Mouse (Mus musculus) Muller cell, postnatal 12 days (primary cell): ENCODE measurements at regions not wholly inside any gene's neighbourhood (a gene's known extent, or its start where the extent isn't known, plus 50 kb on each side); places are given as distances from the start of the nearest gene placed in this dataset.

Experiments
- DNase-seq: peaks from one replicate; pipeline ENCODE4 v3.0.0-alpha.2; 2015; ENCODE audit errors: inconsistent ontology term

DNA sequence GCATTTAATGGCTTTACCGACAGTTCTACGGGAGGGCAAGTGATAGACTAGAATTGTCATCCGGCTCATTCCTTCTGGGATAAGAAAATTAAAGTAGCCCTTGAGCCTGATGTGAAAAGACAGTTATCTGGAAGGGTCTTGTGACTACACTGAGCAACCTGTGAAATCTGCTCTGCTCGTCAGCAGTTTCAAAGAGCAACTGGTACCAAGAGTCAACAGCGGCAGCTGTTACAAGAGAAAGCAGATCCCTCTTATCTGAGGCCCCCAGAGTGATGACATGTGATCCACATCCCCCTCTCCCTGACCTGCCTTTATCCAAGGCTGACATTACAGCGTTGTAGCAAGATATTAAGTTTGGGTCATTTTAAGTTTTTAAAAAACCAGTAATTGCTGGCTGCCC lies 52.6 kb upstream of the Unc13c start:
- no peak for DNase-seq

DNA sequence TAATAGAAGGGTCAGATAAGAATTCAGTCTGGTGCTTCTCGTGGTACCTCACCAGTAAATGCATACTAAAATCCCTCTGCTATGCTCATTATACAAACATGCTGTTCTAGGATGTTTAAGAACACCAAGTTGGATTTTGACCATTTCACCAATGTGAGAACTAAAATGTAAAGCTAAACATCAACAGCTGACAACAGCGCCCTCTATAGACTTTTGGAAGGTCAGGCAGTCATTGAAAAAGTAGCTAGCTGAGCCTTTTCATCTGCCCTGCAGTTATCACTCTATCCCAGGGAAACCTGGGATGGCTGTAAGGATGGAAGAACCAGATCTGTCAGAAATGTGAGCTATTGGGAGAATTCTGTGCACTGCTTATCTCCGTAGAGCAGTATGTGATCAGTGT lies 55.2 kb upstream of the Unc13c start:
- no peak for DNase-seq

DNA sequence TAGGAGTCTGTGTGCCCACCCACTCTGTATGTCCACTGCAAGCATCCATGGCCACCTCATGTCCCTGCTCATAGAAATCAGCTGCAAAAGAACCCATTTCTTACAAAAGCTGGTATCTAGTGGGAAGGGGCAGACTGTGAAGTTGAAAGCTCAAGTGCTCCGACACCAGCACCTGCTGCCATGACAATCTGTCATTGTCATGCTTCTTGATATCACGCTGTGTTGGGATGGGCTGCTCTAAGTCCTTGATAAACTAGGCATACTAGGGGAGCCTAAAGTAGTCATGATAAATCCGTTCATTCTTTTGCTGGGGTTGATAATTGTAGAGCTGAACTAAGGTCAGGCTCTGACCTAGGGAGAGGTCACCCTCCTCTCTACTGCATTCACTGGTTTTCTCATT lies 57.4 kb upstream of the Unc13c start:
- DNase-seq: no peak

DNA sequence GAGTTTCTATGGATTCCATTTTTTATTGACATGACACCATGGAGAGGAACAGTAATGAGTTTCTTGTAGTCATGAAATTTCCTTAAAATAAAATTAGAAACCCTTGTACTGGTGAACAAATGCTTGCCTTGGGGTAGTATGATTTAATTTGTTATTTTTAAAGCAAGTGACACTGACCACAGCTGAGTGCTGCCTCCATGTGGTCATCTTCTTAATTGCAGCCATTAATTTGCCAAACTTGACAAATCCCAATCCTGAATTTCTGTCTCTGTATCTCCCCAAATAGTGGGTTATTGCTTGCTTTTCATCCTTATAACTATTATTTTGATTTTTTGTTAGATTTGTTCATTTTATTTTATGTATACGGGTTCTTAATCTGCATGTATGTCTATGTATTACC lies 59.7 kb upstream of the Unc13c start:
- DNase-seq: no peak

DNA sequence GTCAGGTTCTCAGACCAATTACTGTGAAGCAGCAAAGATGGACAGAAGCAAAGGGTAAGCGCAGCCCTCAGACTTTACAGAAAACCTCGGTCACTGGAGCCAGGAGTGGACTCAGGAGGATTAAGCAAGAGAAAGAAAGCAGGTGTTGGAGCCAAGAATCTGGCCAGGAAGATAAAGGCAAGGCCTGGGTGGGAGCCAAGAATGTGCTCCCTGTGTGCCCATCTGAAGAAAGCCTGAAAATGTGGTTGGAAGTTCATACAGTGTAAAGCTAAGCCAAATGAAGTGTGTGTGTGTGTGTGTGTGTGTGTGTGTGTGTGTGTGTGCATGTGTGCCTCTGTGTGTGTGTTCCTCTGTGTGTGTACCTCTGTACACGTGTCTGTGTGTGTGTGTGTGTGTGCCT lies 64.2 kb upstream of the Wdr72 start:
- peak; percentile 59 for DNase-seq

DNA sequence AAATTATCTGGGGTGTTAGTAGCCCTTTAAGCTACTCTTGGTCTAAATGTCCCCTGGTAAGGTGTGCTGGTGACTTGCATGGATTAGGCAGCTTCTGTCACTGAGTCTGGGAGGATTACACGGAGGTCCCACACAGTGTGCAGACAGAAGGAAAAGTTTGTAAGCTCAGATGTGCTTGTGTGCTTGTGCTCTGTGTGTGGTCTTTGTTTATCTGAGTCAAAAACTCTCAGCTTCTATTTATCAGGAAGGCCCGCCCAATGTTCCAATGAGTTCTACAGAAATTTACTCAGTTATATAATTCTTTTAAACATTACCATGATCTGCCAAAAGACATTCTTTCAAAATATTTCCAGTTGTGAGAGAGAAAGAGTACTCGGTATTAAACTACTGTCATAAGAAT lies 60.4 kb upstream of the Wdr72 start:
- no peak for DNase-seq

- DNase-seq: no peak
These were observed 53.4 kb upstream of the Wdr72 start for GRCm38 (mm10) chr9:74056709-74057108.

GRCm38 (mm10) chr9:74057476-74058076 lies 52.6 kb upstream of the Wdr72 start:
- no peak for DNase-seq

- no peak for DNase-seq
These were observed 51.8 kb upstream of the Wdr72 start for GRCm38 (mm10) chr9:74058269-74058871.
